Mouse (Mus musculus) embryonic fibroblast, embryonic 13.5 days (primary cell): ENCODE data around the gene Glrp1. TPM values are rescaled to one million over a fixed set of nuclear protein-coding genes. Genes with fewer than 3 reads are reported as not detected.

ENCODE experiments used
- H3K27ac ChIP-seq: 2 replicates; pipeline ENCODE4 v1.5.1; 2012; ENCODE audit warnings: low read length, control low read depth, inconsistent platforms; ENCODE audit not compliant: insufficient read depth
- H3K4me1 ChIP-seq: 2 replicates; pipeline ENCODE4 v1.6.1; 2011; ENCODE audit warnings: low read length; ENCODE audit not compliant: control insufficient read depth, insufficient read depth
- H3K4me3 ChIP-seq: 2 replicates; pipeline ENCODE4 v1.5.1; 2011; ENCODE audit warnings: mild to moderate bottlenecking, control low read depth, low read length; ENCODE audit not compliant: insufficient read depth
- CTCF ChIP-seq: IDR thresholded peaks from 2 replicates; pipeline ENCODE4 v1.5.1; 2011; ENCODE audit warnings: mild to moderate bottlenecking, control low read depth, low read length, moderate library complexity, borderline replicate concordance; ENCODE audit not compliant: insufficient read depth
- POLR2A ChIP-seq: IDR thresholded peaks from 2 replicates; pipeline ENCODE4 v1.6.1; 2011; ENCODE audit warnings: low read depth, mild to moderate bottlenecking, control low read depth, low read length, moderate library complexity
- polyA plus RNA-seq: library from polyadenylated mRNA; stranded (reverse); fragments of >200 nt; gene quantifications from 2 replicates; pipeline ENCODE4 v1.2.4, GENCODE M21; 2011; ENCODE audit warnings: low read depth; ENCODE audit not compliant: missing spikeins, insufficient read length

Gene Glrp1
- polyA plus RNA-seq, 1 experiment = not detected

DNA sequence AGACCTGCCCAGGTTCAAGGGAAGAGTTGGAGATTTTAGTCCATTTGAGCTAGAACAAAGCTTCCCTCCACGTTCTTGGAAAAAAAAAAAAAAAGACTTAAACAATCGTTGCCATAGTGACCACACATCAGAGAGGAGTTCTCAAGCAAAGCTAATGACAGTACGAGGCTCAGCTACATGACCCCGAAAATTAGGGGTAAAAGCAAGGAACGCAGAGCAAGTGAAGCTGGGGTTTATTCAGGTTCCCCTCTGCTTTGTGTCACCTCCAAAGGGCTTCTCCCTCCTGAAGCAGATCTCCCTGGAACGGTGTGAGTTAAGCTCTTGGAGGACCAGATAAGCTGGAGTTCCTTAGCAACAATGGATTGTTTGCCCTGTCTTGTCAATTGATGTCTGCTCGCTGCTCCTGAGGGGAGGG is 5.3 kb downstream of the Glrp1 start:
- no peak overlapping the region for H3K27ac ChIP-seq
- TF ChIP-seq POLR2A (no peak), CTCF (no peak)
- H3K4me3 ChIP-seq = no peak overlapping the region
- H3K4me1 ChIP-seq = no peaks in the 10 kb centered on the region

DNA sequence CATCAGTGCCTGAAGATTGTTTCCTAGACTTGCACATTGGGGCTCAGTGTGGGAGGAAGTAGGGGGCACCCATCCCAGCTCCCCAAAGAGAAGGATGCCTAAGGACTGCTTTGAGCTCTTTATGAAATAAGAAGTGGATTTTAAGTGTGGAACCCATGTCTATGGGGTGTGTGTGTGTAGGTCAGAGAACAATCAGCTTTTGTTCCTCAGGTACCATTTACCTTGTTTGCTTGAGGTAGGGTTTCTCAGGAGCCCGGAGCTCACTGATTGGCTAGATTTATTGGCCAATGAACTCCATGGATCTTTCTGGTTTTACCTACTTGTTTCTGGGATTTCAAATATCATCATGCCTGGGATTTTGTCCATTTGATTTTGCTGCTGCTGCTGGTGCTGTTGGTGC is 7.0 kb downstream of the Glrp1 start:
- H3K4me3 ChIP-seq = no peak overlapping the region
- no peaks in the 10 kb centered on the region for H3K4me1 ChIP-seq
- no peak overlapping the region for H3K27ac ChIP-seq
- TF ChIP-seq POLR2A (no peak), CTCF (no peak)

DNA sequence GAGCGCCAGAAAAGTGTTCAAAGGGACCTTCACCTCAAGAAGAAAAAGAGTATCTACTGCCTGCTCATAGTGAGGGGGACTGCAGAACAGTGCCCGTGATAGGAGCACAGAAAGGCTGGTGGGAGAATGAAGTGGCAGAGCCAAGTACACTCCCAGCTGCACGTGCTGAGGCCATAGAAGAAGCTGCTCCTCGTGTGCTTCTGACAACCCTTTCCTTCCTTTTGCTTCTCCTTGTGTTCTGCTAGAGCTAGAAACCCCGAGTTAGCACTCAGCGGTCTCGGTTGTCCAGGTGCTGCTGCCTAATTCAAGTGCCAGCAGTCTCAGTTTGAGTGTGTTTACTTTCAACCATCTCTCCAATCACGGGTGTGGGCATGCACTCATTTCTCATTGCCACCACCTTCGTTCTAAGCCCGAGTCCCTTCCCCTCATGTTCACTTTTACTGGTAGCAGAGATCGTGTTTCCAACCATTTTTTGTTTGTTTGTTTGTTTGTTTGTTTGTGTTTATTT is 10.6 kb downstream of the Glrp1 start:
- TF ChIP-seq CTCF (no peak), POLR2A (no peak)
- Histone ChIP-seq H3K4me3 (no peak overlapping the region), H3K27ac (no peak overlapping the region), H3K4me1 (no peaks in the 10 kb centered on the region)

DNA sequence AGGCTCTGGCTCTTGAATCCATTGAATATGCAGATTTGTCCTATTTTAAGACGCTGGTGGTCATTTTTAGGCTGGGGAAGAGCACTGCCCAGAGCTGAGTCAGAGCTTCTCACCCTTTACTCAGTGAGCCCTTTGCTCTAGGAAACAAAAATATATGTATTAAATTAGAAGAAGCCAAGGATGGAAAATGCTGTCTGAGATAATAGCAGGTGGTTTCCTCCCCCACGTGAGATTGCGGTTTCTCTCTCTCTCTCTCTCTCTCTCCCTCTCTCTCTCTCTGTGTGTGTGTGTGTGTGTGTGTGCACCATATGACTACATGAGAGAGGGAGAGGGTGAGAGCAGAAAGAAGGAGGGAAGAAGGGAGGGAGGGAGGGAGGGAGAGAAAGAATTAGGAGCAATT is 12.5 kb downstream of the Glrp1 start:
- Histone ChIP-seq H3K4me1 (no peaks in the 10 kb centered on the region), H3K27ac (no peak overlapping the region)
- TF ChIP-seq CTCF = no peak
- no peak for TF ChIP-seq POLR2A

DNA sequence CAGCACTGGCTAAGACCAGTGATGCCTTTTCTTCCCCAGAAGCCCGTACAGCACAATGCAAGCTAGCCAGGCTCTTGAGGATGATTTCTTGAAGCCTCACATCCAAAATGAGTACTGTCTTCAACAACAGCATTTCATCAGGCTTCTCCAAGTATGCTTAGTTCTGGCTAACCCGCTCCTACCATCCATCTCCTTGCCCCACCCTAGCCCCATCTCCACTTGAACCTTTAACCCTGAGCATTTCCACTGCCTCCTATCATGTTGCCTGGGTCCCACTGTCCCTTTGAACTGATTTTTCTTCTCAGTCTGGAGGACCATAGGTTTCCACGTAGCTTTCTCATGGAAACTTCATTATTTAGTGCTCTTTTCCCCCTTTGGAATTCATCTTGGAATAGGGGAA is 17.5 kb downstream of the Glrp1 start:
- TF ChIP-seq CTCF (no peak), POLR2A (no peak)
- H3K27ac ChIP-seq = no peak overlapping the region
- no peak overlapping the region for H3K4me3 ChIP-seq
- H3K4me1 ChIP-seq = no peaks in the 10 kb centered on the region

More for the DNA sequence above, 12.5 kb downstream of the Glrp1 start:
- no peak overlapping the region for H3K4me3 ChIP-seq

DNA sequence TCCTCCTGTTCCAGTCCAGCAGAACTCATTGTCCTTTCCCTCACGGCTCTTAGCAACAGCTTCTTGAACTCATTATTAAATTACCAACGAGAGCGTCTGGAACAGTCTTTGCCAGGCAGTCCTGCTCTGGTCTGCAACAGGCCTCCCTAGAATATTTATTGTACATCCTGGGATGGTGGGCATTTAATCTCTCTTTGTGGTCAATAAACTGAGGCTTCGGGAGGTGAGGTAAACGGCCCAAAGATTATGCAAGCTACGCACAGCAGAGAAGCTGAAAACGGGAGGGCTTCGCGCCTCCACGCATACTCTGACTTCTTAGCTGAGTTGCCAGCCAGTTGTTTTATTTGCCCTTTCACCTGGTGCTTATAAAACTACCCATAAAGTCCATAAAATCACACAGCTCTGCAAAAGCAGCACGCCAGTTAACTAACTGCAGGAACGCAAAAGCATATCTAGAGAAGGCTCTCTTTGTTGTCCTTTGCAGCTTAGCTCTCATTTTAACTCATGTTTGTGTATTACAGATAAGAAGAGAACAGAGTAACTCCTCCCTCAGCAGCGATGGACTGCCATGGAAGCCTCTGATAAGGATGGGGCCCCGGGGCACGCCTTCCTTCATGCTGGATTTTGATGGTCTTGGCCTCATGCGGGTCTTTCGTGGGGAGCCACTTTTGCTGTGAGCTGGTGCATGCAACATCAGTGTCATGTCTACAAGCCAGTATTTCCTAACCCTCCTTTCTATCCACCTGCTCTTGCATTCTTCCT is 18.1 kb downstream of the Glrp1 start:
- Histone ChIP-seq H3K27ac (no peak overlapping the region), H3K4me1 (no peaks in the 10 kb centered on the region), H3K4me3 (no peak overlapping the region)
- no peak for TF ChIP-seq POLR2A
- no peak for TF ChIP-seq CTCF

DNA sequence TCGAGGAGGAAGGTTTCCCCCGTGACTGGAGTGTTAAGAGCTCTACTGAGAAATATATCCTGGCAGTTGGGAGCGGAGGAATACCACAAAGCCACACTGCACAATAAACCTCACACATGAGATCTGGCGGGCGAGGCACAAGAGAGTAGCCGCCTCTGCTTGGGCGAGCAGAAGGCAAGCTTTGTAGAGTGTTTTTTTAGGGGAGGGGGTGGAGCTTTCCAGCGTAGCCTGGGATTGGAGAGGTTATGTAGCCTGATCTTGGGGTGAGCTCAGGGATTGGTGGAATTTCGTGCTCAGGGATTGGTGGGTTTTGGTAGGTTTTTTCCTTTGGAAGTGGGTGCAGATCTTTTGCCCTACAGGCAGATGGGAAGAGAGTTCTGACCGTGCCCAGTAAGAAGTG is 19.7 kb downstream of the Glrp1 start:
- no peaks in the 10 kb centered on the region for H3K4me1 ChIP-seq
- TF ChIP-seq CTCF (no peak), POLR2A (no peak)
- H3K4me3 ChIP-seq = no peak overlapping the region
- H3K27ac ChIP-seq = no peak overlapping the region

DNA sequence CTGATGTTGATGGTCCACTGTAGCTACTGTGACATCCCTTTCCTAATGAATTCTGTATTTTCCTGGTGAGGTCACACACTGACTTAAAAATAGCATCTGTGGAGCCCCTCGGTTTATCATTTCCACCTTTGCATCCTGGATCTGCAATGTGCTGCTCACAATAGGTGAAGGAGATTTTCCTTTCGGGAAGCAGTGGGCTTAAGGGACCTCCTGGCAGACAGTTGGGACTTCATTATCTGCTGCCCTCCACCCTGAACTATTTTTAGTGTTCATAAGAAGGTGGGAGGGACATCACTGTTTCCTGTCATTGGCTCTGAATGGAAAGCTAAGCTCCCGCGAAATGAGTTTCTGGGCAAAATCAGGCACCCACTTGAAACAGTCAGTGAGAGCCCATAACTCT is 20.9 kb downstream of the Glrp1 start:
- TF ChIP-seq POLR2A (no peak), CTCF (no peak)
- peaks cover 2% of the 10 kb centered on the region; the same call in 1 of the 2 replicates for H3K4me1 ChIP-seq
- H3K4me3 ChIP-seq = no peak overlapping the region
- H3K27ac ChIP-seq = no peak overlapping the region

DNA sequence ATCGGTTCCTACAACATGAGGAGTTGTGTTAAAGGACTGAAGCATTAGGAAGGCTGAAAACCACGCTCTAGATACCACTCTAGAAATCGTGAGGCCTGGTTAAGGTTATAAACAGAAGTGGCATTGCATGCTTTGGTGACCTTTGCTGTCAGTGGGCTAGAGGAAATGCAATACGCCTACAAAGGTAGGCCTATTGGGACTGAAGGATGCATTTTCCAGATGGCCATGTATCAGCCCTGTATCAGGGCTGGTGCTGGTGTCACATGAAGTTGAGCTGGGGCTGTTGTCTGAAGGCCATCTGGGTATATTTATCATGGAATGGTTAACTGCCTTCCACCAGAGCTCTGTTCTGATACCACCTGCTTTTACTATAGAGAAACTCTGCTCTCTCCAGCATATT is 23.5 kb downstream of the Glrp1 start:
- Histone ChIP-seq H3K4me1 (peaks cover 6% of the 10 kb centered on the region; the same call in 1 of the 2 replicates), H3K27ac (no peak overlapping the region)

DNA sequence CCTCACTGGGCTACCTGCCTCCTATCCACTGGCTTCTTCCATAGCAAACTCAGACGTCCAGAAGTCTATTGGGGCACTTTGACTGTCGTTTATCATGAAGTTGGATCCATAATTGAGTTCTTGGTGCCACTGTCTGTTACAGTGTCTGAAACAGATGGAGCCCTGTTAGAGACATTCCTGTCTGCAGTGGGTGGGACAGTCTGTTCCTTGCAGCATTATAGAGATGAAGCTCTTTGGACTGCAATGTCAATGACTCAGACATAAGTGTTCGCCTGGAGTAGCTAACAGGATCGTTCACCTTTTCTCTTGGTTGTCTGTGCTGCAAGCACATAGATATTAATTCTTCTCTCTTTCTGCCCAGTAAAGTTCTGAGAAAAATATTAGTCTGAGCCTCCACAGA is 25.8 kb downstream of the Glrp1 start:
- no peak overlapping the region for H3K27ac ChIP-seq
- peaks cover 6% of the 10 kb centered on the region; the same call in 1 of the 2 replicates for H3K4me1 ChIP-seq
- TF ChIP-seq CTCF (no peak), POLR2A (no peak)
- no peak overlapping the region for H3K4me3 ChIP-seq

More for the DNA sequence above, 23.5 kb downstream of the Glrp1 start:
- no peak overlapping the region for H3K4me3 ChIP-seq
- no peak for TF ChIP-seq POLR2A
- TF ChIP-seq CTCF = no peak
